Mouse (Mus musculus) gastrocnemius, adult 8-10 months (tissue): ENCODE measurements around the gene Oaz3. TPM values are rescaled to one million over a fixed set of nuclear protein-coding genes. Genes with fewer than 3 reads are reported as not detected.

Source experiments
- DNase-seq, 2 experiments: peaks; one replicate each; pipeline ENCODE4 v3.0.0; 2022; ENCODE audit warnings: low spot score in 2 of 2
- total RNA-seq, 4 experiments: library from RNA; stranded (reverse); gene quantifications; 2 replicates each; pipeline ENCODE4 v1.2.4; 2022

The Oaz3 gene
- total RNA-seq, 4 experiments from 2014 or later = not detected

DNA sequence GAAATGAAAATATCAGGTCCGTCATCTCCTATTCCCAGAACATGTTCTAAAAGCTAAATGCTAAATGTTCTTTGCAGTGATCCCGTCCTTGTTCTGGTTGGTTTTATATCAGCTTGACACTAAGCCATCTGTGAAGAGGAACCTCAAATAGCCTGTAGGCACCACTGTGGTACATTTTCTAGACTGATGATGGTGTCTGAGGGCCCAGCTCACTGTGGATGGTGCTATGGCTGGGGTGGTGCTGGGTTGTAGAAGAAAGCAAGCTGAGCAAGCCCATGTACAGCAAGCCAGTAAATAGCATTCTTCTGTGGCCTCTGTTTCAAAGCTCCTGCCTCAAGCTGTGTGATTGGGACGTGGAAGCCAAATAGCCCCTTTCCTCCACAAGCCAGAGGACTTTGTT, 13.3 kb upstream of the Oaz3 start:
- no peak for DNase-seq

DNA sequence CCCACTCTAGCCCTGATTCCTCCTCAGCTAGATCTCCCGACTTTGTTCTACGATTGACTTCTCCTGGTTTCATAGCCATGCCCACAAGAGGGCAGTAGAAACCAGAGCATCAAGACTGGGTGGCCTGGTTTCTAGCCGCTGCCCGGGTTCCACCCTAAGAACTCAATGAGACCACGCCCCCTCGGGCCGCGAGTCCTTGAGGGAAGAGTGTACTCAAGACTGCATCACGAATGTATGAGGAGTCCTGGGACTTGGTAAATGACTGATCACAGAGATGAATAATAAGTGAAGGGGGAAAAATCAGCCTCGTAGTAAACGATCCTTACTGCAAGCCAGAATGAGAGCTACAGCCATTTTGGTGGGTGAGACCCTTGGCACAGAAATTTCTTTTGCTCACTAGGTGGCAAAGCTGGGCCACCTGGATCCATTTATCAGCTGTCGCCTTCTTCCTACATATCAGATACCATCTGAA, 12.8 kb upstream of the Oaz3 start:
- DNase-seq = peak; percentile 53 to 62

DNA sequence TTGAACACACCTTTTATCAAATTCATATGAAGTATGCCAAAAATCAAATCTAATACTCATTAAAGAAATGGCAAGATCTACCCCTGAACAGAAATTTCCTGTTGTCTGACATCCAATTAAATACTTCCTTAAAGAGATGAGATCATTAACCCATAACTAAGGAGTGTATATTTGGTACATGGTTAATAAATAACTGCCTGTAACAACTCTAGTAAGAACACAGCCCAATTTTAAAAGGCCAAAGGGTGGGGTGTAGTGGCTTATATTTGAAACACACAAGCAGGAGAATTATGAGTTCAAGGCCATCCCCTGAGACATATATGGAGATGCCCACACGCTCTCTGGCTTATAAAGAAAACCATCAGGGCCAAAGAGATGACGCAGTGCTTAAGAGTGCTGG, 5.7 kb upstream of the Oaz3 start:
- DNase-seq = no peak

DNA sequence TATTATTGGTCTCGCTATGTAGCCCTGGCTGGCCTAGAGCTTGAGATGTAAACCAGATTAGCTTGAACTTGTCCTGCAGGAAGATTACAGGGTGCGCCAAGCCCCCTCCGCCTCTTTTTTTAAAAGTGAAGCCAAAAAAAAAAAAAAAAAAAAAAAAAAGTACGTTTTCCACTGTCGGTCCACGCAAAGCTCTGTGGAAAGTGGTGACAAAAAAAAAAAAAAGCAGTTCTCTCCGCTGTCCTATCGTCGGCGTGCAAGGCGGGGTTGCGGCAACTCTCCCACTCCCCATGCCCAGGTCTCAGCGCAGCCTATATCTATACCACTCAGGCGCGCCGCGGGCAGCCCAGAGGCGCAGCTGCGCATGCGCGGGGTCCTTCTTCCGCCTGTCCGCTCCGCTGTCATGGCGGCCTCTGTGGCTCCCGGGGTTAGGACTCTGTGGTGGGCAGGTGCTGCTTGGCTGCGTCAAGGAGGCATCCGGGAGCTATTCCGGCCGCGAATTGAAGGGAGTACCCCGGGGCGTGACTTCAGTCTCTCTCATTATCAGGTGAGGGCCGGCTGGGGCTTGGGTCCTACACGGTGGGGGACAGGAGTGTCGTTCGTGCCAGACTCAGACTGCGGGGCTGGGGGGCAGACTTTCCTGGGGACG, 641 bp downstream of the Oaz3 start, which contains the start of gene Mrpl9:
TSS of gene Mrpl9 (plus strand) at position 368 of the 646 bp plus-strand sequence.
- DNase-seq = peak; percentile 90 to 93

DNA sequence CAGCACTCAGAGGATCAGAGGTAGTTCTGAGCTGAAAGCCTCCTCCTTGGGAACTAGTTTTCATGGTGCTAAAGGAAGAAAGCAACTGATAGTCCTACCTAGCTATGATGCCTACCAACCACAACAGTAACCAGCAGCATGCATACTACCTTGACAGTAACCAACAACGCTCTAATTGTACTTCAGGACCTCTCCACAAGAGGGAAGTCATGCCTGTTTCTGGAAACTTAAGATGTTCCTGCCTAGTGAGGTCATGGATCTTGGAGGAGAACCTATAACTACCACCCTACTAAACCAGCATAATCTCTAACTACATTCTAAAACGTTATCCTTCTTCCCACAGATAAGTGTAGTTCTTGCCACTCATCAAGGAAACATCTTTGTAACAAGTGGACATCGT, 2.5 kb downstream of the Oaz3 start:
- no peak for DNase-seq

DNA sequence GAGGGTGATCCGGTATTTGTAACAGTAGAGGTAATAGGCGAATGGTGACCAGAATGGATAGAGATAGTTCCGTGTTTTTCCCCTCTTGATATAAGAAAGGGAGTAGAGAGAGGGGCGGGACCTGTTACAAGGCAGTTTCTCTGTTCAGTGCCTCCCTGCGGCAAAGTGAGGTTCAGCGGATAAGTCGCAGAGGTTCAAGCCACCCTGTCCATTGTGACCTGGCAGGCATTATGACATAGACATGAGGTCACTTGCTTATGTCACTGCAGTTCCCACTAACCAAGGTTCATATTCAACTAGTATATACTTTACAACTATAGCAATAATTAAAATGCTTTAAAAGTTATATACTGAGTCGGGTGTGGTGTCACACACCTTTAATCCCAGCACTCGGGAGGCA, 7.3 kb downstream of the Oaz3 start:
- no peak for DNase-seq

DNA sequence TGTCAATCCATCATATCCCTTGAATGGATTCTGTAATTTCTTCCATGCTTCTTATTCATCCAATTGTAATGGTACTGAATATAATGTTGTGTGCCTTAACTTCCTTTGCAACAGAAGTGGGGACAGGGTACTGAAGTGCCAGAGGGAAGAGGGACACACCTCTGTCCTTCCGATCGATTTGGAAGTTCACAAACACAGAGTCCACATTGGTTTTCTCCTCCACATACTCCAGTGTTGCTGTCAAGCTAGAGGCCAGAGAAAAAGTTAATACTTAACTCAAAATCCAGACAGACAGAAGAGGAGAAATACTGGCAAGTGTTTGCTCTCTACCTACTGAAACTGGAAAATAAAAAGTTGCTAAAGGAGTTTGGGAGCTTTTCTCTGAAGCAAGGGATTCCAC, 9.4 kb downstream of the Oaz3 start:
- DNase-seq = no peak

DNA sequence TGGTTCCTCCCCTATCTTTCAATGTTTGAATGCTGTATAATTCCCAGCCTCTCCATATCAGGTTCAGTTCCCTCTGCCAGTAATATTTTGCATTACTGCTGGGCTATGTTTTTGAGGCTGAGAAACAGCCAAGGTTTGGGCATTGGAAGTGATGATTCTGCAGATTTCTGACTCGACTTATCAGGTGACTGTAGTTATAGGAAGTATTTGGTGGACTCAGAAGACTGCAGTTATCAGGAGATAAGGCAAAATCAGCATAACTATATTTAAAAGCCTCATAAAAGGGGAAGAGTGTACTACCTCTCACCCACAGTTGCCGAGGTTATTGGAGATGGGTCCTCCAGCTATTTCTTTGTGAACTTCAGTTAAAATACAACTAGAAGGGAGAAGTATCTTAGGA, 12.7 kb downstream of the Oaz3 start:
- DNase-seq = no peak

DNA sequence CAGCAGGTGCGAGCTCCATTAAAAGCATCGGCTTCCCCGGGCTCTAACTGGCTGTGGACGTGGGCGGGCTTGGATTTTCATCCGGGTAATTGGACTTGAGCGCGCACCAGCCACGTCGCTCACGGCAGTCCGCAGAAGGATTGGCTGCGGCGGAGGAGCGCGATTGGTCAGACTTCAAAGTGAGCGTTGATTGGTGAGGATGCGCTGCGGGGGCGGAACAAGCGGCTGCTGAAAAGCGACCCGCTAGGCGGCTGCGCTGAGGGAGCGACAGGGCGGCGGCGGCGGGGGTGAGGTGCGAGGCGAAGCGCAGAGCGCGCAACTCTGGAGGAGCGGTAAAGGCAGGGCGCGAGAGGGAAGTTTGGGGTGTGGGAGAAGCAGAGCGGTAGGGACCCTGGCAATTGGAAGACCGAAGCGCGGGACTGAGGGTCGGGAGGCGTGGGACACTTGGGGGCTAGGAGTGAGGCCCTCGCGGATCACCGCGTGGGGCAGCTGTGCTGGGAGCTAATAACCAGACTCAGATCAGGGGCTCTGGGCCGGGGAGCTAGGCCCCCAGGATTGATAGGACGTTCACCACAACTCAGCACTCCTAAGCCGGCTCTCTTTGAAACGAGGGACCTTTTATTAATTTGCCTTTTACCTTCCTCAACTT, 30.6 kb downstream of the Oaz3 start, which contains the start of gene Tdrkh:
TSS of gene Tdrkh (plus strand) at position 243 of the 649 bp plus-strand sequence.
- DNase-seq = peak; percentile 89 to 93

DNA sequence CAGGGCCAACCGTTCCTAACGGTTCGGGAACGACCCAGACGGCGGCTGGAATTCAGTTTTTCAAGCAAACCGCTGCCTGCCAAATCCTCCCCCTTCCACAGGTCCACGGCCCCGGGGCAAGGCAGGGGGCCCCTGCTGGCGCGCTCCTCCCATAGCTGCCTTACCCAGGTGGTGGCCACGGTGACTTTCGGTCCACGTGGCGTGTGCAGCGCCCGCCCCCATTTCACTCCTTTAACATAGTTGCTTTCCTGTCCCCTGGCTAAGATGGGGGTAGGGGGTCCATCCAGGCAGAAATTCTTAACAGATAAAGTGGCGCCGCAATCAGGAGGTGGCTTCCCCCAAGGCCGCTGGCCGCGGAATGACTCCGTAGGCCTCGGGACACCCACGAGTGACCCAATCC, 31.2 kb downstream of the Oaz3 start:
- DNase-seq = no peak

DNA sequence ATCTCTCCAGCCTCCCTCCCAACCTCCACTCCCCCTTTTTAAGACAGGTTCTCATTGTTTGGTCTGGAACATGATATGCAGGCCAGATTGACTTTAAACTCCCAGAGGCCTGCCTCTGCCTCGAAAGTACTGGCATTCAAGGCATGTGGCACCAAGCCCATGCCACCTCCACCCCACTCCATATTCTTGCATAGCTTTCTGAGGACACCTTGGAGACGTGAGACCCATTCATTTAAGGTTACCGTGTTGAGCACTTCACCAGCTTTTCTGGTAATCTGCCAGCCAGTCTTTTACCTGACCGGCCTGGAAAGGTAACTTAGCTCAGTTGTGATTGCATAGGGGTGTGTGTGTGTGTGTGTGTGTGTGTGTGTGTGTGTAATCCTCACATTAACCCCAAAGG, 38.2 kb downstream of the Oaz3 start:
- no peak for DNase-seq

DNA sequence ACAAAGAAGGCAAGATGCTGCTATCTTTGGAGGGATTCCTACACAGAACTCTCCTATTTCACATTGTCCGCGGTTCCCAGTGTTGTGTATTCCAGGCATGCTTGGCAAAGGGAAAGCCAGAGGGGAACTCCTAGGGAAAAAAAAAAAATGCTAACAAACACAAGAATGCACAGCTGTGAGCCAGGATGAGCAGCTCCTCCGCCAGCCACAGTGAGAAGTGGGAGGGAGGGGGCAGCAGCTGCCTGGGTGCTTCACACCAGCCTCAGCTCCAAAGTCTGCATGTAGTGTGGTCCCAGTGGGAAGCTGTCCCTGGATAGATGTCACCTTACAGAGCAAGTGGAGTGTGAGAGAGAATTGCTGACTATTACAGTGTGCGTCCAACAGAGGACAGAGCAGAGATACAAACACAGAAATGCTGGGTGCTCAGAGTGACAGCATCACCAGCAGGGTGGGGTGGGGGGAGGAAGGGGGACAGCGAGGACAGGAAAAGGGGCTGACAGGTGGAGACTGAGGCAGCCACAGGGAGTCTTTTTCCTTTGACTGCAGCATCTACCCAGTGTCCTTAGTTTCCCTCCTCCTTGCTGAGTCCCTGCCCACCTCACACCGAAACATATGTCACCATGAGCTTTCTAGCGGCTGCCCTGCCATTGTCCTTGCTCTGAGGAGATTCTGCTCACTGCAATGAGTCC, 39.2 kb downstream of the Oaz3 start:
- DNase-seq = no peak

DNA sequence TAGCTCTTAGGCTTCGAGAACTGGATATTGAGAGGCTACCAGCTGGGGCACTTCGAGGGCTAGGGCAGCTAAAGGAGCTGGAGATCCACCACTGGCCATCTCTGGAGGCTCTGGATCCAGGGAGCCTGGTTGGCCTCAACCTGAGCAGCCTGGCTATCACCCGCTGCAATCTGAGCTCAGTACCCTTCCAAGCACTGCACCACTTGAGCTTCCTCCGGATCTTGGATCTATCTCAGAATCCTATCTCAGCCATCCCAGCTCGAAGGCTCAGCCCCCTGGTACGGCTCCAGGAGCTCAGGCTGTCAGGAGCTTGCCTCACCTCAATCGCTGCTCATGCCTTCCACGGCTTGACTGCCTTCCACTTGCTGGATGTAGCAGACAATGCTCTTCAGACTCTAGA, 41.3 kb downstream of the Oaz3 start:
- peak in 1 of 2 experiments; percentile 37 for DNase-seq

DNA sequence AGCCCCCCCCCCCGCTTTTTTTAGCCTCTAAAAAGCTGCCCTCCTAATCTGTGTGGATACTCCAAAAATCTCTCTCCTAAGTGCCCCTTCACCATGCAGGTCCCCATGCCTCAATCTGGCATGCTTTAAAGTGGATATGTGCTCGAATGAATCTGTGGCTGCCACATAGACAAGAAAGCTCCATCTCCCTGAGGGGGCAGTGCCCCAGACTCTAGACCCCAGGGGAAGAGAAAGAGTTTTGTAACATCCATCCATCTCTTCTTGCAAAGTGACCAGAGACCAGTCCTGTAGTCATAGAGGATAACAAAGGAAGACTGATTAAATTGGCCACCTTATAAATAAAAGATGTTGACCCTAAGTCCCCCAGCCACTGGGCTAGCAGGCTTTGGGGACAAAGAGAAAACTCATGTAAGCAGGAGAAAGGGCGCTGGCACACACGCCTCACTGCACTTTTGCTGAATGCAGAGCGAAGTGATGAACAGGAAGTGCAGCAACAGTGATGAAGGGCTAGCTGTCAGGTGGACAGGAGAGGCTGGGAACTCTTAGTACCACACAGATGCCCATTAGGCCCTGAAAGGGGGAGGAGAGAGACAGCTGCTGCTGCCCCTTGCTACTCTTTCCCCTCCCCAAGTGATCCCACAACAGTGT, 43.9 kb downstream of the Oaz3 start:
- DNase-seq = no peak

DNA sequence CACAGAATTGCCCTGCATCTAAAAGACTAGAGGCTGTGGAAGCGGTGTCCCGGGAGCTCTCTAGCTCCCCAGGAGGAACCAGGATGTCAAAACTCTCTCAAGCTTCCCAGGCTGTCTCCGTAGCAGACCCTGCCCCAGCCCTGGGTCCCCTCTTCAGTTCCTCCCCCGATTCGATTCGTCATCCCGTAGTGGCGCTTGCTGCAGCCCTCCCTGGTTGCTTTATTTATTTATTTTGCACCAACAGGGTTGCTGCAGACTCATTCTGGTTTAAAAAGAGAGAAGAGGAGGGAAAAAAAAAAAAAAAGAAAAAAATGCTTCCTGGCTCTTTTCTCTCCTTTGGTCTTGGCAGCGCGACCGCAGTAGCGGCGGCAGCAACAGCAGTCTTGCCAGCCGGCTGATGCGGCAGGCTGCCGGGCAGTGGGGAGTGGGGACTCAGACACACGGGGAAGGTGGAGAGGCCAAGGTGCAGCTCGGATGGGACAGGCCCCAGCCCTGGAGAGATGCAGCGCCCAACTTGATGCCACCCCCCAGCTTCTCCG, 44.7 kb downstream of the Oaz3 start:
- DNase-seq = no peak

DNA sequence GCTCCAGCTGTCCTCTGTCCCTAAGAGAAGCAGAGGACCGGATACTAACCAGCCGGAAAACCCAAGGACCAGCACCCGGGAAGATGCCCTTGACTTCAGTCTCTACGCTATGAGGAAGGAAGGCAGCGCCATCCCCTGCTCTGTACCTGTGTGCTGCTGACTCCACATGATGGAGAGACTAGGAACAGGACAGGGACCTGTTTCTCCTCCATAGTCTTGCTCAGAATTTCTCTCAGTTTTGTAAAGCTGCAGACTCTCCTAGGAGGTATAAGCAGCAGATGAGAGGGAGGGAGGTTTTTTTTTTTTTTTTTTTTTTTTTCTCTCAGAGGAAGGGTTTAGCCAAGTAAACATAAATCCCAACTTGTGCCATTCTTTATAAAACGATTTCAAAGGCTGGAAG, 45.5 kb downstream of the Oaz3 start, which contains the start of gene Lingo4:
TSS of gene Lingo4 (plus strand) at position 301 of the 400 bp plus-strand sequence.
- no peak for DNase-seq

DNA sequence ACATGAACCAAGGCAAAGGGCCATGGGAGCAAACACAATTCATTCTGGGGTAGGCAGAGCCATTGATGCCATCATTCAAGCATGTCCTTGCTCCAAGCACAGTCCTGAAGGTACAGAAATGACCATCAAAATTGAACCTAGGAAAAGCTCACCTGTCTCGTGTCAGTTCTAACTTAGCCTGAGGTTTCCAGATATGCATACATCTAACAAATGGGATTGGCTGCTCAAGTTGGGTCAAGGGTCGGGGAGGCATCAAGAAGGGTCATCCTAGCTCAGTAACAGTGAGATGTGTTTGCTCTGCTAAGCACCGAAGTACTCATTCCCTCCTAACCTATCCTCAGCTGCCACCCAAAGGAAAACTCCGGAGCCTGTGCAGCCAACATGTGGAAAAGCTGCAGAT, 46.9 kb downstream of the Oaz3 start:
- DNase-seq = no peak

DNA sequence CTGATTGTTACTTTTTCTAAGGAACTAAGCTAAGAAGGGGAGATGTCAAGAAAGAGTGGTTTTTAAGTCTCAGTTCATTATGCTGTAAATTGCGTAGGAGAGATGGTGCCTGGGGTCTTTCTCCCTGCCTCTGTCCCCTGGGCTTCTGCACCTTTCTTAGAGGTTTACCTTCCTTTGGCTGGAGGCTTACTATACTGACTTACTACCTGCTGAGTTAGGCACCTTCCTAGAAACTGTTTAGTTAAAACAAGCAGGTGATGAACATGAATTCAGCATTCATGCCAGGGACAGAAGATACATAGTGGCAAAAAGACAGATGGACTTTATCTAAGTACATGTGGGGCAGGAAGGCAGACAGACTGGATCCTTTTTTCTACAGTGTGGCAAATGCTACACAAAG, 47.4 kb downstream of the Oaz3 start:
- no peak for DNase-seq

DNA sequence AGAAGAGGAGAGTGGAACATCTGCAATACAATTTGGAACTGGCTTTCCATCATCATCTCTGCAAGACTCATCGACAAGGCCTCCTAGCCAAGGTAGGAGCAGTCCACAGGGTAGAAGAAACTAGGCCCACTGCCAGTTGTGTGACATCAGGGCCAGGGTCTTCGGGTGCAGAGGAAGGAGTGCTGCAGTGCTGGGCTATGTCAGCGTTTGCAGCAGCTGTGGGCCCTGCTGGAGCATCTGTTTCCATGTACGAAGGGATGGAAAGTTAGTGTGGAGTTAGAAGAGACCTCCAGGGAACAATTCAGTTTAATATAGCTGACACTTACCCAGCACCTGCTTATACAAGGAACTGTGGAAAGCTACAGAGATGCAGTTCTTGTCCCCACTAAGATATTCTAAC, 50.7 kb downstream of the Oaz3 start:
- DNase-seq = no peak

DNA sequence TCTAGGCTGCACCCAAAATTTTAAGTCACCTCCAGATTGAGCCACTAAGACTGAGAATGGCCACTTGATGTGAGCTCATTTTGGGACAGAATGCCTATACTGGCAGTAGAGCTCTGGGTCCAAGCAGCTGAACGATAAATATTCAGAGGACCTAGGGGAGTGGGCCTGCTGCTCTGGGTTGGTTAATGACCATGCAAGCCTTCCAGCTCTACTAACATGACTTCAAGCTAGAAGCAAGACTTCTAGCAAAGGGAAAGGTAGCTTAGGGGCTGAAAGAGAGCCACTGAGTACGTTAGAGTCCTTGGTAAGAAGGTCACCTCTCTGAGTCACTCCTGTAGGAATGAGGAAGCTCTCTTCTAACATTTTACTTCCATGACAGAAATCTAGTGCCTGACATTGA, 51.6 kb downstream of the Oaz3 start:
- no peak for DNase-seq

DNA sequence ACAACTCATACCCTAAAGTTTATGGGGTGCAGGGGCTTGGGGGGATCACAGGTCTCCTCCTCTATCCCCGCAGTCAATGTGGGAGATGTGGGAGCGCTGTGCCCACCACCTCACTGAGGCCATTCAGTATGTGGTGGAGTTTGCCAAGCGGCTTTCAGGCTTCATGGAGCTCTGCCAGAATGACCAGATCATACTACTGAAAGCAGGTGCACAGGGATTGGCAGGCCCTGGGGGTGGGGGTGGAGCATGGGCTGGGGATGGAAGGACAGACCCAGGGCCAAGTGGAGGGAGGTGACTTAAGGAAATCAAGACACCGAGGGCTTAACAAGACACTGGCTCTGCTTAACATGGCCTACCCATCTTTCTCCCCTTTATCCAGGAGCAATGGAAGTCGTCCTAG, 52.7 kb downstream of the Oaz3 start:
- no peak for DNase-seq

DNA sequence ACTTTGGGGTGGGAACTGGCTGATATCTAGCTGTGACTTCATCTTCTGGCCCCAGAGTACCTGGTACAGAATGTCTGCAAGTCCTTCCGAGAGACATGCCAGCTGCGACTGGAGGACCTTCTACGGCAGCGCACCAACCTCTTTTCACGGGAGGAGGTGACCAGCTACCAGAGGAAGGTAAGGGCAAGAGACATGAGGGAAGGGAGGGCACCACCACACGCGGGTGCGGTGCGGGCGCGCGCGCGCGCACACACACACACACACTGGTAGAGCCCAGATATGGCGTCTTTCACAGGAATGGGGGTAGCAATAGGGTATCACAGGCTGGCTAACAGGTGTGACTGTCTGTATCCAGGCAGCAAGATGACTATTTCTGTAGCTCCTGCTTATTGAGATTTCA, 54.3 kb downstream of the Oaz3 start:
- DNase-seq = no peak
